8 mouse cellular contexts compared by ENCODE assay signal in the genomic region with DNA sequence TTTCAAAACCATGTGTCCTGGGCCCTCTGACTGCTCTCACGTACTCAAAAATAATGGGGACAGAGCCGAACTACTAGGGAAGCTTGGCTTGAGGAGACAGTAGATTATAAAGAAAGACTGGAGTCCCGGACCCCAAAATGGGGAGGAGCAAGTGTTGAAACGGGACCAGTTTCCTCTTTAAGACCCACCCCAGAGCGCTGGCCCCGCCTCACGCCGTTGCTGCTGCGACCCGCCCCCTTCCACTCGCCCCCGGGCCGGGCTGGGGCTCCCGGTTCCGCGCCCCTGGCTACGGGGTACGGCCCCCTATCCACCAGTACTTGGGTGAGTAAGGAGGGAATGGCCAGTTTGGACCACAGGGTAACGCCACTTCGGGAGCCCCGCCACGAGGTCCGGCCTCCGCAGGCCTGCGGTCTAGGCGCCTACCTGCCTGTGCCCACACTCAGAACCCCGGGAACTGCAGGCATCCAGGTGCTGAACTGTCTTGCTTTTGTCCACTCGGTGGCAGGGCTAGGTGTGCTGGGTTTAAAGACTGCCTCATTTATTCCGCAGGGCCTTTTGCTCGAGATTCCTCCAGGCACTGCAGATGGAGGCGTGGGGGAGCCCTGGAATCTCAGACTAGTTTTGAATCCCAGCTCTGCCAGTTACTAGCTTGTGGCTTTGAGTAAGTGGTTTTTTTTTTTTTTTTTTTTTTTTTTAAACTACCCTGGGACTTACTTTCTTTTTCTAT. TPM values are rescaled to one million over a fixed set of nuclear protein-coding genes. Genes with fewer than 3 reads are reported as not detected.
DNase-seq lines count a peak whose midpoint lies in the region; ATAC-seq and TF ChIP-seq lines count a peak whose summit lies in the region.

No protein-coding gene starts in this region.

- intact Hi-C loops in heart, postnatal 14 days (cut with DNase I) = loop anchor here (2.0 kb wide), 1 partner anchor 28 kb away; no protein-coding TSS in a partner anchor

- no peaks in the 10 kb centered on the region for H3K27me3 ChIP-seq in forebrain, embryonic 14.5 days (replicated peaks; ENCODE audit: control insufficient read depth, insufficient read depth, low read length)
- no peaks in the 10 kb centered on the region for H3K27me3 ChIP-seq in lung, postnatal 0 days (replicated peaks; ENCODE audit: insufficient read depth, low read length)

- peak; percentile 72 for DNase-seq in ES-CJ7 (ENCODE audit: low read depth, low spot score)
- DNase-seq in cerebellum, adult 11 months = peak; percentile 54
- DNase-seq in forebrain, embryonic 14.5 days (ENCODE audit: low spot score) = peak; percentile 70
- DNase-seq in heart, postnatal 14 days = peak; percentile 71 to 78
- DNase-seq in kidney, postnatal 4 days = peak; percentile 52 to 81
- peak; percentile 80 for DNase-seq in lung, postnatal 0 days (ENCODE audit: low spot score)
- peak; percentile 68 for DNase-seq in ovary, postnatal 10 days (ENCODE audit: low spot score)
- peak; percentile 84 for DNase-seq in thymus, postnatal 25 days

- TF ChIP-seq CTCF in lung, postnatal 0 days (IDR thresholded peaks at IDR 0.05) = no peak

- no peaks in the 10 kb centered on the region for H3K9me3 ChIP-seq in forebrain, embryonic 14.5 days (replicated peaks; ENCODE audit: control insufficient read depth, low read length)
- no peaks in the 10 kb centered on the region for H3K9me3 ChIP-seq in lung, postnatal 0 days (ENCODE audit: low read length)

- no peaks in the 10 kb centered on the region for H3K36me3 ChIP-seq in forebrain, embryonic 14.5 days (ENCODE audit: control insufficient read depth, insufficient read depth, low read length)
- H3K36me3 ChIP-seq in lung, postnatal 0 days (ENCODE audit: insufficient read depth, low read length) = no peaks in the 10 kb centered on the region

- peak overlapping the region; percentile 60 for H3K4me3 ChIP-seq in forebrain, embryonic 14.5 days (ENCODE audit: low read depth, low read length)
- H3K4me3 ChIP-seq in lung, postnatal 0 days (ENCODE audit: low read depth, low read length) = peak overlapping the region; percentile 57

- peak; percentile 91 for ATAC-seq in forebrain, embryonic 14.5 days
- peak; percentile 74 for ATAC-seq in lung, postnatal 0 days

- H3K4me2 ChIP-seq in forebrain, embryonic 14.5 days (ENCODE audit: low read length) = peak overlapping the region; percentile 88
- H3K4me2 ChIP-seq in lung, postnatal 0 days (replicated peaks; ENCODE audit: low read depth, low read length) = peak overlapping the region; percentile 79

- WGBS in forebrain, embryonic 14.5 days = under 1% methylated on average over 27 of the region's 31 CpGs
- 1% methylated on average over 30 of the region's 31 CpGs for WGBS in lung, postnatal 0 days

- 0 out of 2 replicates have a peak overlapping the region, but pooled peaks have one; percentile 33 for H3K27ac ChIP-seq in forebrain, embryonic 14.5 days (ENCODE audit: low read depth, low read length)
- H3K27ac ChIP-seq in lung, postnatal 0 days (ENCODE audit: low read length) = peak overlapping the region; percentile 63

- H3K9ac ChIP-seq in forebrain, embryonic 14.5 days (ENCODE audit: low read length) = peak overlapping the region; percentile 74
- peak overlapping the region; percentile 43 for H3K9ac ChIP-seq in lung, postnatal 0 days (replicated peaks; ENCODE audit: low read depth)

- H3K4me1 ChIP-seq in forebrain, embryonic 14.5 days (ENCODE audit: control insufficient read depth, insufficient read depth, low read length) = no peaks in the 10 kb centered on the region
- peaks cover 9% of the 10 kb centered on the region; the same call in 1 of the 2 replicates for H3K4me1 ChIP-seq in lung, postnatal 0 days (ENCODE audit: insufficient read depth, low read depth, low read length)

- TF ChIP-seq EP300 in lung, postnatal 0 days (IDR thresholded peaks at IDR 0.05) = no peak

RNA-seq across cellular contexts. Expression of gene Pgap2, which starts 13.0 kb away (rescaled TPM):
- 53.3 and 54.1 TPM in 2 replicates for polyA plus RNA-seq in forebrain, embryonic 14.5 days (2014; fragmentation: Nextera tagmentation; extraction: Ambion mirVana)
- 10 to 100 TPM; 54.4 to 55.7 TPM for total RNA-seq in heart, postnatal 14 days (2021)
- polyA plus RNA-seq in lung, postnatal 0 days (2015; fragmentation: Nextera tagmentation; extraction: Ambion mirVana) = 109 and 137 TPM in 2 replicates

RNA-seq across cellular contexts. Expression of gene Nup98, which starts 13.0 kb away (rescaled TPM):
- 21.6 and 26.2 TPM in 2 replicates for polyA plus RNA-seq in forebrain, embryonic 14.5 days (2014; fragmentation: Nextera tagmentation; extraction: Ambion mirVana)
- total RNA-seq in heart, postnatal 14 days (2021) = 10 to 100 TPM; 31.9 to 34.2 TPM
- polyA plus RNA-seq in lung, postnatal 0 days (2015; fragmentation: Nextera tagmentation; extraction: Ambion mirVana) = 15.5 and 17.0 TPM in 2 replicates

RNA-seq across cellular contexts. Expression of gene Rhog, which starts 32.9 kb away (rescaled TPM):
- 22.0 and 24.8 TPM in 2 replicates for polyA plus RNA-seq in forebrain, embryonic 14.5 days (2014; fragmentation: Nextera tagmentation; extraction: Ambion mirVana)
- 10 to 100 TPM; 30.8 to 31.9 TPM for total RNA-seq in heart, postnatal 14 days (2021)
- 133 and 141 TPM in 2 replicates for polyA plus RNA-seq in lung, postnatal 0 days (2015; fragmentation: Nextera tagmentation; extraction: Ambion mirVana)

RNA-seq across cellular contexts. Expression of gene Stim1, which starts 44.6 kb away (rescaled TPM):
- 6.5 and 8.8 TPM in 2 replicates for polyA plus RNA-seq in forebrain, embryonic 14.5 days (2014; fragmentation: Nextera tagmentation; extraction: Ambion mirVana)
- 10 to 100 TPM; 25.8 to 30.2 TPM for total RNA-seq in heart, postnatal 14 days (2021)
- 18.6 and 19.1 TPM in 2 replicates for polyA plus RNA-seq in lung, postnatal 0 days (2015; fragmentation: Nextera tagmentation; extraction: Ambion mirVana)

Comparison
In these comparisons a context has a peak if more than half of its experiments do, and no peak if none do; other contexts are left out.
1. Peak in every context shown above with its lines: DNase-seq, ATAC-seq, H3K4me3 ChIP-seq and H3K27ac ChIP-seq.